7 mouse cellular contexts compared by ENCODE assay signal in genomic region chr9:75313832-75314516, GRCm38 (mm10). TPM values are rescaled to one million over a fixed set of nuclear protein-coding genes. Genes with fewer than 3 reads are reported as not detected.
A peak's percentile ranks its signal among the peaks of the same experiment; 100 is the strongest.
DNase-seq lines count a peak whose midpoint lies in the region; ATAC-seq lines count a peak whose summit lies in the region.

No protein-coding gene starts in this region.

- peak overlapping the region; percentile 80 for H3K27ac ChIP-seq in intestine, embryonic 14.5 days (ENCODE audit: low read depth)
- H3K27ac ChIP-seq in midbrain, embryonic 10.5 days (replicated peaks), result peak overlapping the region; percentile 85

- no peaks in the 10 kb centered on the region for H3K9me3 ChIP-seq in intestine, embryonic 14.5 days (ENCODE audit: control insufficient read depth, low read length)
- no peaks in the 10 kb centered on the region for H3K9me3 ChIP-seq in midbrain, embryonic 10.5 days (replicated peaks)

- peak; percentile 80 for ATAC-seq in activated CD4-positive, CD25-positive, alpha-beta regulatory T cell, adult 4 months
- peak; percentile 84 for ATAC-seq in intestine, embryonic 14.5 days (replicated peaks; ENCODE audit: low FRiP score, low TSS enrichment, low read depth)

- intact Hi-C loops in gastrocnemius, postnatal 14 days (cut with DNase I; ENCODE audit: low total_unique reads), result no loop called here
- intact Hi-C loops in left cerebral cortex, postnatal 36 days (cut with DNase I), result no loop called here

- peak; percentile 68 to 80 for DNase-seq in cerebellum, postnatal 4 days (ENCODE audit: low spot score in 2 of 2)
- DNase-seq in gastrocnemius, postnatal 14 days, result peak; percentile 86
- peak; percentile 92 for DNase-seq in intestine, embryonic 14.5 days (ENCODE audit: low spot score)
- peak; percentile 88 to 91 for DNase-seq in left cerebral cortex, postnatal 36 days (ENCODE audit: low spot score in 2 of 2)
- DNase-seq in midbrain, embryonic 10.5 days (ENCODE audit: low spot score), result peak; percentile 87
- DNase-seq in skeletal muscle tissue, adult 2 months (ENCODE audit: low read depth, low spot score), result peak; percentile 31

- H3K9ac ChIP-seq in intestine, embryonic 14.5 days (ENCODE audit: low read length), result peak overlapping the region; percentile 60

- peak overlapping the region; percentile 70 for H3K4me2 ChIP-seq in intestine, embryonic 14.5 days (ENCODE audit: low read length)

- peaks cover 8% of the 10 kb centered on the region; the same call in 1 of the 2 replicates for H3K4me1 ChIP-seq in intestine, embryonic 14.5 days (replicated peaks; ENCODE audit: control insufficient read depth, insufficient read depth, low read length)
- peaks cover 27% of the 10 kb centered on the region for H3K4me1 ChIP-seq in midbrain, embryonic 10.5 days

- peak overlapping the region; percentile 65 for H3K4me3 ChIP-seq in intestine, embryonic 14.5 days (ENCODE audit: low read depth, low read length)
- H3K4me3 ChIP-seq in midbrain, embryonic 10.5 days, result peak overlapping the region; percentile 61

- under 1% methylated on average over 52 of the region's 52 CpGs for WGBS in intestine, embryonic 14.5 days
- 0% methylated on average over 52 of the region's 52 CpGs for WGBS in midbrain, embryonic 10.5 days

- no peaks in the 10 kb centered on the region for H3K27me3 ChIP-seq in intestine, embryonic 14.5 days (replicated peaks; ENCODE audit: control insufficient read depth, insufficient read depth, low read length)
- H3K27me3 ChIP-seq in midbrain, embryonic 10.5 days (ENCODE audit: low read depth, poor library complexity, severe bottlenecking), result no peaks in the 10 kb centered on the region

- H3K36me3 ChIP-seq in intestine, embryonic 14.5 days (ENCODE audit: control insufficient read depth, insufficient read depth, low read length), result no peaks in the 10 kb centered on the region
- peaks cover 4% of the 10 kb centered on the region; the same call in 1 of the 2 replicates for H3K36me3 ChIP-seq in midbrain, embryonic 10.5 days

RNA-seq across cellular contexts. Expression of gene Gnb5, which starts 7.9 kb away (rescaled TPM):
- polyA plus RNA-seq in activated CD4-positive, CD25-positive, alpha-beta regulatory T cell, adult 4 months (2017; shearing (Covaris generic)), result 10 to 100 TPM in 1 of 2 experiments, 1 to 10 TPM in 1; 7.4 to 10.3 TPM
- 10 to 100 TPM in 1 of 2 experiments, 1 to 10 TPM in 1; 7.4 to 11.3 TPM for total RNA-seq in gastrocnemius, postnatal 14 days (2021)
- polyA plus RNA-seq in intestine, embryonic 14.5 days (2014; fragmentation: Nextera tagmentation; extraction: Ambion mirVana), result 25.5 and 26.8 TPM in 2 replicates
- total RNA-seq in left cerebral cortex, postnatal 36 days (2021), result 100 to 1,000 TPM; 149 to 158 TPM
- 29.3 and 30.9 TPM in 2 replicates for polyA plus RNA-seq in midbrain, embryonic 10.5 days (2016; fragmentation: Nextera tagmentation; extraction: Ambion mirVana)

RNA-seq across cellular contexts. Expression of gene Bcl2l10, which starts 33.6 kb away (rescaled TPM):
- not detected for polyA plus RNA-seq in activated CD4-positive, CD25-positive, alpha-beta regulatory T cell, adult 4 months (2017; shearing (Covaris generic))
- not detected for total RNA-seq in gastrocnemius, postnatal 14 days (2021)
- not detected in 2 replicates for polyA plus RNA-seq in intestine, embryonic 14.5 days (2014; fragmentation: Nextera tagmentation; extraction: Ambion mirVana)
- not detected for total RNA-seq in left cerebral cortex, postnatal 36 days (2021)
- polyA plus RNA-seq in midbrain, embryonic 10.5 days (2016; fragmentation: Nextera tagmentation; extraction: Ambion mirVana), result not detected in 2 replicates

Comparison
In these comparisons a context has a peak if more than half of its experiments do, and no peak if none do; other contexts are left out.
1. Peak in every context shown above with its lines: DNase-seq, ATAC-seq, H3K4me3 ChIP-seq and H3K27ac ChIP-seq.
2. DNase-seq: peak in every context shown above with its lines; median percentile 92 in intestine, embryonic 14.5 days; 90 in left cerebral cortex, postnatal 36 days; 87 in midbrain, embryonic 10.5 days; 86 in gastrocnemius, postnatal 14 days; 74 in cerebellum, postnatal 4 days; 31 in skeletal muscle tissue, adult 2 months.